Mouse (Mus musculus) brain, embryonic 14.5 days (tissue): Measurements from ENCODE around the gene Olfr1042.

Experiments used
- CTCF ChIP-seq: fragments of 200-500 bp; IDR thresholded peaks from 2 replicates; pipeline ENCODE4 v1.5.1; 2012; ENCODE audit warnings: inconsistent platforms, mild to moderate bottlenecking, moderate library complexity, borderline replicate concordance; ENCODE audit not compliant: insufficient read depth, insufficient read length; ENCODE audit errors: extremely low read depth
- POLR2A ChIP-seq: fragments of 200-500 bp; IDR thresholded peaks from 2 replicates; pipeline ENCODE4 v1.6.1; 2012; ENCODE audit warnings: mild to moderate bottlenecking, inconsistent platforms, borderline replicate concordance; ENCODE audit not compliant: poor library complexity, insufficient read depth, insufficient read length, severe bottlenecking; ENCODE audit errors: extremely low read depth

DNA sequence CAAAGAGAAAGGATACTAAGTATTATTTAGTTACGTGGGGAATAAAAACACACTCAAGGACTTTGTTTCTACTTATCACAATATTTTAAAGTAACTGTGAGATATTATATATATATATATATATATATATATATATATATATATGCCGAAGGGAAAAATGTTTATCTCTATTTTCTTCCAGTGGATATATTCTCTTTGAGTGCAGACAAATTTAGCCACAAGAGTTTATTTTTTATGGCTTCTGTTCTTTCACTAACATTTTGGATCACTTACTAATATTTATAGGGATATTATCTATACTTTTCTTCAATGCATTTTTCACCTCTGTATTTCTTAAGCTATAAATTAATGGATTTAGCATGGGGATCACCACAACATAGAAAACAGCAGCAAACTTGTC is at the start of gene Olfr1042:
- TF ChIP-seq POLR2A (no peak), CTCF (no peak)
